Mouse (Mus musculus): ENCODE measurements around the gene Gstt2. TPM values are rescaled to one million over a fixed set of nuclear protein-coding genes. Genes with fewer than 3 reads are reported as not detected.
"Not testable (repeated sequence)": the region's sequence is repeated elsewhere in the genome, so short reads cannot be mapped to it uniquely, and the experiment has no call there.

Gene Gstt2
- polyA plus RNA-seq, 1 experiment from 2014 or later = 50.5 TPM

DNA sequence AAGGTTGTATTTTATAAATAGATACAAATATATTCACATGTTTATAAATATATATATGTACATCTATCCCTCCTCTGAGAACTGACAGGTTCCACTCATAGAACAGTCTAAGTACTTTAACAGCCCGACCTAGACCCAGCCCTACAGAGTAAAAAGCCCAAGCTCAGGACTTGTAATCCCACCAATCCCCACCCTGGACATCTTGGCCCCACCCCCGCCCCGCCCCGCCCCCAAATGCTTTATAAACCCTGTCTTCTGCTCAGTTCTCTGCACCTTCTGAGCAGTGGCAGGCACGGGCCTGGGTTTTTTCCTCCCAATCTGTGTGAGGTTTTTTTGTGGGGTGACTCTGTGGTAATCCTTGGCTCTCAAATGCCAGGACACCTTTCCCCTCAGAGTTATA is 16.9 kb upstream of the Gstt2 start:
- no peak overlapping the region for H3K4me2 ChIP-seq
- peaks cover 22% of the 10 kb centered on the region for H3K4me1 ChIP-seq (replicated peaks)
- H3K27ac ChIP-seq (replicated peaks) = no peak overlapping the region
- WGBS (ENCODE audit: insufficient replicate concordance) = 37% methylated on average over 5 of the region's 5 CpGs
- no peak overlapping the region for H3K4me3 ChIP-seq (replicated peaks)
- no peaks in the 10 kb centered on the region for H3K9me3 ChIP-seq (replicated peaks)
- peaks cover 13% of the 10 kb centered on the region for H3K36me3 ChIP-seq (replicated peaks)
- H3K27me3 ChIP-seq = peaks cover 21% of the 10 kb centered on the region
- ATAC-seq (ENCODE audit: insufficient read depth) = no peak
- H3K9ac ChIP-seq = no peak overlapping the region

DNA sequence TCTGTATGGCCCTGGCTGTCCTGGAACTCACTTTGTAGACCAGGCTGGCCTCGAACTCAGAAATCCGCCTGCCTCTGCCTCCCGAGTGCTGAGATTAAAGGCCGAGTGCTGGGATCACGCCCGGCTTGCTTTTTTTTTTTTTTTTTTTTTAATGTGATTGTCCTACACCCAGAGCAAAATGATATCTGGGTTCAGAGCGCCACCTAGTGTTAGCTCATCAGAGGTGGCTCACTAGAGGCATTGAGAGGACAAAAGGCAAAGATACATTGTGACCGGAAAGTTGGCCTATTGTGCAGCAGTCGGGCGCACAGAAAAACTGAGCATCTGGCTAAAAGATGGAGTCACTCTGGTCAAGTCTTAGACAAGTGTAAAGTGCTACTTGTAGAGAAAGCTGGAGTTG is 16.2 kb upstream of the Gstt2 start:
- peak; percentile 48 for ATAC-seq (ENCODE audit: insufficient read depth)
- H3K27me3 ChIP-seq = peaks cover 21% of the 10 kb centered on the region
- no peaks in the 10 kb centered on the region for H3K9me3 ChIP-seq (replicated peaks)
- peaks cover 13% of the 10 kb centered on the region for H3K36me3 ChIP-seq (replicated peaks)
- H3K4me1 ChIP-seq (replicated peaks) = peaks cover 16% of the 10 kb centered on the region
- 13% methylated on average over 10 of the region's 10 CpGs for WGBS (ENCODE audit: insufficient replicate concordance)
- 0 out of 2 replicates have a peak overlapping the region, but pooled peaks have one; percentile 29 for H3K27ac ChIP-seq (replicated peaks)
- no peak overlapping the region for H3K4me3 ChIP-seq (replicated peaks)
- no peak overlapping the region for H3K4me2 ChIP-seq
- H3K9ac ChIP-seq = no peak overlapping the region

DNA sequence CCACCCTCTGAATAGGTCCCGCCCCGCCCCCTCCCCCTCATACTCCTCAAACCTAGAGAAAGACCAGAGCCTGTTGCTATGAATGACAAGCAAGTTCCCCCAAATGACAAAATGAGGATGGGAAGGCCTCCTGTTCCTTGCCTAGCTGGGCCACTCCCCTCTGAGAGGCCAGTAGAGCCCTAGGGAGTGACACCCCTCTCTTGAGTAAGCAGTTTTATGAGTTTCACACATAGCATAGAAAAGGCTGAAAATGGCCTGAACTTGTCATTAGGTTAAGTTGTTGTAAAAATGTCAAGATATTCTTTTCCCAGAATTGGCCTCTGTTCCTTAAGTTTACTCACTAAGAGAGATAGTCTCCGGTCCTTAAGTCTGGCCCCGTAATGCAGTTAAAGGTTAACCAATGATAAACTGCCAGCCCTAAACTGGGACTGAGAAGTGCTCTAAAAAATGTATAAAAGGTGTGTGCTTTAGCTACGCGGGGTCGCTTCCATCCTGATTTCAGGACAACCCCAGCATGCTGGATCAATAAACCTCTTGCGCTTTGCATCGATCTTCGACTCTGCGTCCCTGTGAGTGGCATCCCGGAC is 15.4 kb upstream of the Gstt2 start:
- Histone ChIP-seq H3K4me3 (replicated peaks) (no peak overlapping the region), H3K27ac (replicated peaks) (peak overlapping the region; percentile 29; the same call in 1 of the 2 replicates), H3K36me3 (replicated peaks) (peaks cover 7% of the 10 kb centered on the region), H3K27me3 (peaks cover 21% of the 10 kb centered on the region), H3K4me1 (replicated peaks) (peaks cover 16% of the 10 kb centered on the region), H3K9ac (no peak overlapping the region), H3K4me2 (no peak overlapping the region), H3K9me3 (replicated peaks) (no peaks in the 10 kb centered on the region)
- no peak for ATAC-seq (ENCODE audit: insufficient read depth)
- 79% methylated on average over 12 of the region's 12 CpGs for WGBS (ENCODE audit: insufficient replicate concordance)

- Histone ChIP-seq H3K4me3 (replicated peaks) (no peak overlapping the region), H3K9ac (no peak overlapping the region), H3K4me2 (no peak overlapping the region), H3K27me3 (peaks cover 21% of the 10 kb centered on the region), H3K4me1 (replicated peaks) (peaks cover 12% of the 10 kb centered on the region), H3K9me3 (replicated peaks) (no peaks in the 10 kb centered on the region), H3K36me3 (replicated peaks) (no peaks in the 10 kb centered on the region), H3K27ac (replicated peaks) (no peak overlapping the region)
- WGBS (ENCODE audit: insufficient replicate concordance) = 54% methylated on average over 3 of the region's 3 CpGs
- ATAC-seq (ENCODE audit: insufficient read depth) = no peak
Measured at GRCm38 (mm10) chr10:75851681-75852080, 14.5 kb upstream of the Gstt2 start.

GRCm38 (mm10) chr10:75851076-75851475 is 13.9 kb upstream of the Gstt2 start:
- Histone ChIP-seq H3K4me1 (replicated peaks) (peaks cover 18% of the 10 kb centered on the region), H3K9ac (no peak overlapping the region), H3K9me3 (replicated peaks) (no peaks in the 10 kb centered on the region), H3K36me3 (replicated peaks) (no peaks in the 10 kb centered on the region), H3K4me3 (replicated peaks) (no peak overlapping the region), H3K4me2 (no peak overlapping the region), H3K27ac (replicated peaks) (no peak overlapping the region), H3K27me3 (peaks cover 21% of the 10 kb centered on the region)
- ATAC-seq (ENCODE audit: insufficient read depth) = no peak
- WGBS (ENCODE audit: insufficient replicate concordance) = 14% methylated on average over 6 of the region's 6 CpGs

DNA sequence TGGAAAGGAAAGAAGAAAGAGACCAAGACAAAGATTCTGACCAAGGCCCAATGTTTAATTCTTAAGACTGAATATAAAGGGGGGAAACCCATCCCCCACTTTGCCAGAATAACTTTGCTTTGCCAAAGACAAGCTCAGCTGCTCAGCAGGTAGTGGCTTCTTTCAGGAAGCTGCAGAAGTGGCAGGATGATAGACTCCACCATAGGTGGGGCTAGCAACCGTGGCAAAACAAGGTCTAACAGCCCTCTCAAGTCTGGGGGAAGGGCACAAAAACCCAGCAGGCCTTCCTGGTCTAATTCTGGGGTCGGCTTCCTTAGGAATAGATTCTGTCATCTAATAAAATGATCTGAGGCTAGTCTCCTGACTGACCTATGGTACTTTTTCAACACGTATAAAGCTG is 11.2 kb upstream of the Gstt2 start:
- Histone ChIP-seq H3K4me2 (no peak overlapping the region), H3K4me3 (replicated peaks) (no peak overlapping the region), H3K9me3 (replicated peaks) (no peaks in the 10 kb centered on the region), H3K27ac (replicated peaks) (no peak overlapping the region), H3K36me3 (replicated peaks) (no peaks in the 10 kb centered on the region), H3K4me1 (replicated peaks) (peaks cover 43% of the 10 kb centered on the region), H3K9ac (no peak overlapping the region), H3K27me3 (peaks cover 21% of the 10 kb centered on the region)
- ATAC-seq (ENCODE audit: insufficient read depth) = no peak
- WGBS (ENCODE audit: insufficient replicate concordance) = 30% methylated on average over 3 of the region's 3 CpGs

DNA sequence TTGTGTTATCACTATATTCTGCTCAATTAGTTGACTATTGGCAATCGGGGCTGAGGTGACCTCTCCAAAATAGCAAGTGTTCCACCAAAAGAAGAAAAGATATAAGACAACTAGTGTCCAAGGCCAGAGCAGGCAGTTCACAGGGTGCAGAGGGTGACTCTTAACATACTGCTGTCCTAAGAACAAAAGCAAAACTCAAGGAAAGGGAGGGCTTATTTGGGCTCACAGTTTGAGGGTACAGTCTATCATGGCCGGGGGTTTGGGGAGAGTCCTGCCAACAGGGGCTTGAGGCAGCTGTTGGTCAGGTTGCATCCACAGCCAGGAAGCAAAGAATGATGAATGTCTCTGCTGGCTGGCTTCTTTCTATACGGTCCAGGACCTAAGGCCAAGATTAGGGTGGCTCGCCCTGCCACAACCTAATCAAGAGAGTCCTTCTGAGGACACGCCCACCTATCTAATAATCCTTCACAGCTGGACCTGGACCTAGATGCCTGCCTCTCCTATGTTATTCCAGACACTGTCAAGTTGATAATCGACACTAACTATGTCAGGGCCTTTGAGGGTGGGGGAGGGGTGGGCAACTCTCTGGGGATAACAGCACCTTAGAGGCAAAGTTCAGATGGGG is 8.2 kb upstream of the Gstt2 start:
- Histone ChIP-seq H3K9ac (peak overlapping the region; percentile 19; the same call in 1 of the 2 replicates), H3K4me1 (replicated peaks) (peaks cover 43% of the 10 kb centered on the region), H3K36me3 (replicated peaks) (no peaks in the 10 kb centered on the region), H3K4me2 (peak overlapping the region; percentile 58), H3K27me3 (peaks cover 10% of the 10 kb centered on the region; the same call in 1 of the 2 replicates), H3K4me3 (replicated peaks) (peak overlapping the region; percentile 17; the same call in 1 of the 2 replicates), H3K9me3 (replicated peaks) (no peaks in the 10 kb centered on the region), H3K27ac (replicated peaks) (peak overlapping the region; percentile 83)
- 28% methylated on average over 6 of the region's 6 CpGs for WGBS (ENCODE audit: insufficient replicate concordance)
- peak; percentile 99 for ATAC-seq (ENCODE audit: insufficient read depth)

DNA sequence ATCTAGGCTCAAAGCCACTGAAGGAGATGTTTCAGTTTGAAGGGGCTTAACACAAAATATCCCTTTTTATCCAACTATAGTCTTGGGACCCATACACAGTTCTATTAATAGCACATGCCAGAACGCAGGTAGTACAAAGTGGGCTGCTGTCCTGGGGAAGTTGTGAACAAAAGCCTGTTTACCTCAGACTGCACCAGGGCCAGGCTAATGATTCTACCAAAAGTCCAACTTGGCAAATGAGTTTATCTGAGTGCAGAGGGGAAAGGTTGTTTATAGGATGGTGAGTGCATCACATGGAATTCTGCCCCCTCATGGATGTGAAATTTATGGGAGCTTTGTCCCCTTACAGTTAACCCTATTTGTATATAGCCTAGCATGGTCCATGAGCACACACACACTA is 7.6 kb upstream of the Gstt2 start:
- no peak overlapping the region for H3K4me3 ChIP-seq (replicated peaks)
- peaks cover 15% of the 10 kb centered on the region; the same call in 1 of the 2 replicates for H3K27me3 ChIP-seq
- no peaks in the 10 kb centered on the region for H3K36me3 ChIP-seq (replicated peaks)
- peaks cover 43% of the 10 kb centered on the region for H3K4me1 ChIP-seq (replicated peaks)
- no peak for ATAC-seq (ENCODE audit: insufficient read depth)
- H3K4me2 ChIP-seq = peak overlapping the region; percentile 58
- 77% methylated on average over 1 of the region's 1 CpGs for WGBS (ENCODE audit: insufficient replicate concordance)
- peak overlapping the region; percentile 83 for H3K27ac ChIP-seq (replicated peaks)
- H3K9me3 ChIP-seq (replicated peaks) = no peaks in the 10 kb centered on the region
- H3K9ac ChIP-seq = peak overlapping the region; percentile 19; the same call in 1 of the 2 replicates

DNA sequence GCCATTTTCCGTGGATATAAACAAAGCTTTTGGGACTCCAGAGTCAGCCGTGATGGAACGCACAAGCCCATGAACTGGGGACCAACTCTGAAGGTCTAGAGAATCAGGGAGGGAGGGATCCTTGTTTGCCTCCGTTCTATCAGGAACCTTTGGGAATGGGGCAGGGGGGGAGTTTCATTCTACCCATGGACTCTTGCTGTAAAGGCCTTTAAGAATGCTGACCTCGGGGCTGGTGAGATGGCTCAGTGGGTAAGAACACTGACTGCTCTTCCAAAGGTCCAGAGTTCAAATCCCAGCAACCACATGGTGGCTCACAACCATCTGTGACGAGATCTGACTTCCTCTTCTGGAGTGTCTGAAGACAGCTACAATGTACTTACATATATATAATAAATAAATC is 6.7 kb upstream of the Gstt2 start:
- WGBS (ENCODE audit: insufficient replicate concordance) = 73% methylated on average over 6 of the region's 6 CpGs
- peaks cover 20% of the 10 kb centered on the region; the same call in 1 of the 2 replicates for H3K27me3 ChIP-seq
- peaks cover 43% of the 10 kb centered on the region for H3K4me1 ChIP-seq (replicated peaks)
- H3K4me3 ChIP-seq (replicated peaks); H3K27ac ChIP-seq (replicated peaks); H3K9ac ChIP-seq; H3K9me3 ChIP-seq (replicated peaks); H3K36me3 ChIP-seq (replicated peaks); H3K4me2 ChIP-seq; ATAC-seq (ENCODE audit: insufficient read depth): not testable (repeated sequence)

DNA sequence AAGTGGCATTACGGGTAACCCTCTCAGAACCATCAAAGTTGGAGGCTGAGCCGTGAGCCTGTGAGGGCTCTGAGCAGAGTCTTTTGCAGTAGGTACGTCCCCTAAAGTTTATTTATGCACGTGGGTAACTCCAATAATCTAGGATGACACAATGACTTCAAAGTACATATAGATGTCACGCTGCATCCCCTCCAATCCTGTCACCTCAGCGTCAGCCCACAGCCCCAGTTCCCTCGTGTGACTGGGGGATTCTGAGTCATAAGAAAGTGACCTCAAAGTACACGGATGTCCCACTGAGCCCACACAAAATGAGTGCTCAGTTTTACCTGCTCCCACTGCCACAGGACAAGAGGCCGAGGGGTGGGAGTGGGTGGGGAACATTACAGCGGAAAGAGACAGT is 1.9 kb upstream of the Gstt2 start:
- 66% methylated on average over 10 of the region's 10 CpGs for WGBS (ENCODE audit: insufficient replicate concordance)
- ATAC-seq (ENCODE audit: insufficient read depth) = no peak
- no peak overlapping the region for H3K4me2 ChIP-seq
- no peak overlapping the region for H3K9ac ChIP-seq
- peaks cover 25% of the 10 kb centered on the region for H3K27me3 ChIP-seq
- H3K4me1 ChIP-seq (replicated peaks) = peaks cover 50% of the 10 kb centered on the region
- no peak overlapping the region for H3K4me3 ChIP-seq (replicated peaks)
- no peaks in the 10 kb centered on the region for H3K9me3 ChIP-seq (replicated peaks)
- H3K27ac ChIP-seq (replicated peaks) = no peak overlapping the region
- no peaks in the 10 kb centered on the region for H3K36me3 ChIP-seq (replicated peaks)

DNA sequence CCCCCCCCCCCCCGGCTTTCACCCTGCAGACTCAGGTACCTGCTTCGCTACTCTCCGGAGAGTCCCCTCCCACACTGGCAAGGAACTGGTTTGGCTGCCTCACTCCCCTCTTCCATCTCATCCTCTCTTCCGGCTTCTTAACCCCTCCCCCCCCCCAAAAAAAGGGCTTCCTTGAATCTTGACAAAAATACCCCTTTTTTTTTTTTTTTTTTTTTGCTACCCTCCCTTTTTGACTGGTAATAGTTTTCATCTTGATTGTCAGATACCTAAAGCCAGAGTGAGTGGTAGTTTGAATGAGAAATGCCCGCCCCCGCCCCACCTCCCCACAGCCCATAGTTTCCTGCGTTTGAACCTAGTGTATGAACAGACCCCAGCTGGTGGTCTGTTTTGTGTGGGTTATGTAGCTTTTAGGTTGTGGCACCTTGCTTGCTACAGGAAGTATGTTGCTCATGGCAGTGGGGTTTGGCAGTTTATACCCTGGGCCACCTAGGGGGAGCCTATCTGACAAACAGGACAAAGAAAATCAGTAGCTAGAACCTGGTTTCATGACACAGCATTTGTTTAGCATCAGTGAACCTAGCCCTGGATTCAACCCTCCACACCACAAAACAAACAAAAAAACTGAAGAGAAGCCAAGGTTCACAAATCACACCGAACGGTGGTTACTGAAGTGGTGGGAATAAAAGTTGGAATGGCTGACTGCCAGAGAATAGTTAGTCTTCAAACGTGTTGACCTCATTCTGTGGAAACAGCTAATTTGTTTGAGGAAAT is 1.3 kb downstream of the Gstt2 start:
- ATAC-seq (ENCODE audit: insufficient read depth) = no peak
- H3K4me3 ChIP-seq (replicated peaks) = peak overlapping the region; percentile 69
- H3K4me1 ChIP-seq (replicated peaks) = peaks cover 60% of the 10 kb centered on the region
- 16% methylated on average over 9 of the region's 10 CpGs for WGBS (ENCODE audit: insufficient replicate concordance)
- H3K9ac ChIP-seq = peak overlapping the region; percentile 74; the same call in 1 of the 2 replicates
- H3K4me2 ChIP-seq = peak overlapping the region; percentile 91
- H3K9me3 ChIP-seq (replicated peaks) = no peaks in the 10 kb centered on the region
- H3K27ac ChIP-seq (replicated peaks) = peak overlapping the region; percentile 81
- no peaks in the 10 kb centered on the region for H3K36me3 ChIP-seq (replicated peaks)
- peaks cover 32% of the 10 kb centered on the region for H3K27me3 ChIP-seq
